Mouse (Mus musculus): ENCODE data around the gene Chmp5. TPM values are rescaled to one million over a fixed set of nuclear protein-coding genes. Genes with fewer than 3 reads are reported as not detected.

The Chmp5 gene
- total and polyA plus RNA-seq, 3 experiments = 4.5 to 104 (median 101) TPM

Small RNAs within 50 kb of the gene (microRNA-seq; reads per million reads assigned to microRNA genes)
- gene Mir3094 = 0.22 to 1.7 reads per million in 2 experiments

Other genes with a start within 250 kb of the Chmp5 start
- 10 to 100 TPM; 16.1 to 18.5 TPM for gene Aptx, start 245.2 kb upstream of the Chmp5 start, total RNA-seq (2021)
- 2.4 and 2.6 TPM in 2 replicates for gene Aptx, start 245.2 kb upstream of the Chmp5 start, polyA plus RNA-seq (2012; rRNA removed)
- 100 to 1,000 TPM; 204 to 715 TPM for gene Dnaja1, start 226.3 kb upstream of the Chmp5 start, total RNA-seq (2021)
- 0.98 and 1.4 TPM in 2 replicates for gene Dnaja1, start 226.3 kb upstream of the Chmp5 start, polyA plus RNA-seq (2012; rRNA removed)
- gene Smu1, start 190.5 kb upstream of the Chmp5 start, total RNA-seq (2021) = 10 to 100 TPM; 54.4 to 57.9 TPM
- gene Smu1, start 190.5 kb upstream of the Chmp5 start, polyA plus RNA-seq (2012; rRNA removed) = 5.5 and 5.6 TPM in 2 replicates
- 10 to 100 TPM; 53.0 to 67.7 TPM for gene B4galt1, start 94.4 kb upstream of the Chmp5 start, total RNA-seq (2021)
- gene B4galt1, start 94.4 kb upstream of the Chmp5 start, polyA plus RNA-seq (2012; rRNA removed) = 166 and 197 TPM in 2 replicates
- gene Spink4, start 28.4 kb upstream of the Chmp5 start, total RNA-seq (2021) = 100 to 1,000 TPM in 1 of 2 experiments, not detected in 1; 112 TPM
- gene Spink4, start 28.4 kb upstream of the Chmp5 start, polyA plus RNA-seq (2012; rRNA removed) = 6.3 and 15.7 TPM in 2 replicates
- 100 to 1,000 TPM; 274 to 368 TPM for gene Bag1, start 113 bp upstream of the Chmp5 start, total RNA-seq (2021)
- 268 and 567 TPM in 2 replicates for gene Bag1, start 113 bp upstream of the Chmp5 start, polyA plus RNA-seq (2012; rRNA removed)
- 10 to 100 TPM; 66.1 to 93.2 TPM for gene Nfx1, start 22.5 kb downstream of the Chmp5 start, total RNA-seq (2021)
- 23.7 and 31.0 TPM in 2 replicates for gene Nfx1, start 22.5 kb downstream of the Chmp5 start, polyA plus RNA-seq (2012; rRNA removed)
- gene Aqp7, start 99.7 kb downstream of the Chmp5 start, total RNA-seq (2021) = 10 to 100 TPM; 20.8 to 42.1 TPM
- 12.5 and 15.2 TPM in 2 replicates for gene Aqp7, start 99.7 kb downstream of the Chmp5 start, polyA plus RNA-seq (2012; rRNA removed)
- under 1 TPM in 1 of 2 experiments, not detected in 1; 0.28 TPM for gene Aqp3, start 149.8 kb downstream of the Chmp5 start, total RNA-seq (2021)
- gene Aqp3, start 149.8 kb downstream of the Chmp5 start, polyA plus RNA-seq (2012; rRNA removed) = 0.22 and 0.40 TPM in 2 replicates
- gene Nol6, start 176.0 kb downstream of the Chmp5 start, total RNA-seq (2021) = 10 to 100 TPM; 58.1 to 59.3 TPM
- 66.5 and 89.8 TPM in 2 replicates for gene Nol6, start 176.0 kb downstream of the Chmp5 start, polyA plus RNA-seq (2012; rRNA removed)
- 100 to 1,000 TPM in 1 of 2 experiments, 10 to 100 TPM in 1; 94.6 to 105 TPM for gene Ube2r2, start 187.3 kb downstream of the Chmp5 start, total RNA-seq (2021)
- gene Ube2r2, start 187.3 kb downstream of the Chmp5 start, polyA plus RNA-seq (2012; rRNA removed) = 32.7 and 45.5 TPM in 2 replicates

Data from adrenal gland, adult 2 months (tissue).